Mouse (Mus musculus) 3T3-L1 (cell line): ENCODE measurements around the gene Med18.

ENCODE experiments used
- DNase-seq: peaks from one replicate; pipeline ENCODE4 v3.0.0-alpha.2; 2015; ENCODE audit warnings: low read depth, low spot score

Gene Med18

GRCm38 (mm10) chr4:132463430-132464254, at the start of gene Med18:
Med18 (minus strand) TSS chr4:132463921.
- peak; percentile 91 for DNase-seq

DNA sequence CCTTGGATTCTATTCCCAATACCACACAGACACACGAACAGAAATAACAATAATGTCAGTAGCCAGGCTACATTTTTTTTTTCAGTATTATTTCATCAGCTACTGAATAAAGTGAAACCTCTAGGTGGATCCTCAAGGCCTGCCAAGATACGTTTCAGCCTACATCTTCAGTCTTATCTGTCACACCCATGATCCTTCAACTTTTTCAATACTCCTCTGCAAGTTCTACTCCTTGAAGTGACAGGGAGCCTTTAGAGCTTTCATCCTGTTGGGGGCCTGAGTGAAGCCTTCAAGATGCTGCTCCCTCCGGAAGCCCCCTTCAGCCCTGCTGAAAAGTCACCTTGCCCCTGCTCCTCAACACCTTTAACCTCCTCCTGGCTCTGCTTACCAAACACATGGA, 48.4 kb upstream of the Med18 start:
- DNase-seq = no peak

DNA sequence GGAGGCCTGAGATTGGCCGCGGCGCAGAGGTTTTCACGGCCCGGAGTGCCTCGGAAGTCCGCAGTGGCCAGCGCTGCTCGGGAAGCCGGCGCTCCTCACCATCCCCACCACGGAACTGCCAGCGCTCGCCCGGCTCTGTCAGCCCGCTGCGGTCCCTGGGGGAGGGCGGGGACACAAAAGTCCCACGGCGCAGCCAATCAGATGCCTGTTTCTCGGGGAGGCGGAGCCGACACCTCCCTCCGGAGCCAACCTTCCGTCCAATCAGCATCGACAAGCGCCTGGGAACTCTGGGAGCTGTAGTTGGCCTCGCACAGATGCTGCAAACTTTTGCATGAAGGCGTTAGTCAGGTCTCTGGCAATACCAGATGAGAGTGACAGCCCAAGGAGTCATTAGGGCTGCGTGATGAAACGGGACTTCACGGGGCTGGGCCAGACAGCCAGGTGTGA, 46.7 kb upstream of the Med18 start, which contains the start of gene Sesn2:
Sesn2 (minus strand) TSS at position 150 of the 447 bp plus-strand sequence.
- peak; percentile 98 for DNase-seq

- peak; percentile 89 for DNase-seq
Observed at GRCm38 (mm10) chr4:132509621-132510296, 46.0 kb upstream of the Med18 start.

DNA sequence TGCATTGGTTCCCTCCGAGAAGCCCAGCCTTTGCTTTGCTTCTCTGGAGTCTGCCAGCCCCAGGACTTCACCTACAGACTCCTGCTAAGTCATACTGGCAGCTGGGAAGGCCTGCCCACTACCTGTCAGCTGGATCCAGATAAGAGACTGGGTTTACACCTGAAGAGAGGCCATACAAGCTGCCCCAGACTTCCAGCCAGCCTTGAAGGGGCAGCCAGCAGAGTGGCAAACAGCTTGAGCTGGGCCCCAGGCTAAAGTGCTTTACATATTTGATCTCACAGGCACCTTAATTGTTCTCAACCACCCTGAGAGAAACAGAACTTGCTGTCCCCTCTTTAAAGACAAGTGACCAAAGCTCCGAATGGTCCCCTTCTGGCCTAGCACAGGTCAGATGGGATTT, 43.5 kb upstream of the Med18 start:
- DNase-seq = no peak

DNA sequence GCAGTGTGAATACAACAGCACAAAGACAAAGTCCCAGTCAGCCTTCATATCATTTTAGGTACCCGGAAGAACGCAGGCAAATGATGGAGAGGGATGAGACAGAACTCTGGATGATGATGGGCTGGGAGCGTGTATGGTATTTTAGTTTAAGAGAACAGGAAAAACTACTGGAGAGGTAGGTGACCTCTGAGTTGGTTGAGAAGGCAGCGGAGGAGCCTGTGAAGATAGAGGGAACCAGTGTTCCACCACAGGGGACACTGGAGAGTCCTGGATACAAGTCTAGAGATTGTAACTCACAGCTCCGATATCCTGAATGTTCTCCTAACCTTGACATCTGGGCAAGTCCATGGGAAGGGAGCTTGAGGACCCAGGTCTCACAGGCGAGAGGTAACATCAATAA, 42.5 kb upstream of the Med18 start:
- no peak for DNase-seq

DNA sequence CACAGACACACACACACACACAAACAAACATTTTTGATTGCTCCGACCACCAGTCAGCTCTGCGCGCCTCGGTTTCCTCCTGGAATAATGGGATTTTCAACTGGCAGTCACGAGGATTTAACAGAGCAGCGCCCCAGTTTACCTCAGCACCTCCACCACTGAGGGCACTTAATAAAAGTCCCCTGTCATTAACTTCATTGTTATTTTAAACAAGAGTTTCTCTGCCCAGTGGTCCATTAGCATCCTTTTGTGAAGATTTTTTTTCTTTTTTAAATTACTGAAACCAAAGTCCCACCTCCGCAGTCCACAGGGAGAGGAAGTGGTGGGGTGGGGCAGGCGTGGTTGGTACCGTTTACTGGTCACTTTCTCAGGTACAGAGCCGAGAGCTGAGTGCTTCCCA, 42.1 kb upstream of the Med18 start:
- DNase-seq = no peak

DNA sequence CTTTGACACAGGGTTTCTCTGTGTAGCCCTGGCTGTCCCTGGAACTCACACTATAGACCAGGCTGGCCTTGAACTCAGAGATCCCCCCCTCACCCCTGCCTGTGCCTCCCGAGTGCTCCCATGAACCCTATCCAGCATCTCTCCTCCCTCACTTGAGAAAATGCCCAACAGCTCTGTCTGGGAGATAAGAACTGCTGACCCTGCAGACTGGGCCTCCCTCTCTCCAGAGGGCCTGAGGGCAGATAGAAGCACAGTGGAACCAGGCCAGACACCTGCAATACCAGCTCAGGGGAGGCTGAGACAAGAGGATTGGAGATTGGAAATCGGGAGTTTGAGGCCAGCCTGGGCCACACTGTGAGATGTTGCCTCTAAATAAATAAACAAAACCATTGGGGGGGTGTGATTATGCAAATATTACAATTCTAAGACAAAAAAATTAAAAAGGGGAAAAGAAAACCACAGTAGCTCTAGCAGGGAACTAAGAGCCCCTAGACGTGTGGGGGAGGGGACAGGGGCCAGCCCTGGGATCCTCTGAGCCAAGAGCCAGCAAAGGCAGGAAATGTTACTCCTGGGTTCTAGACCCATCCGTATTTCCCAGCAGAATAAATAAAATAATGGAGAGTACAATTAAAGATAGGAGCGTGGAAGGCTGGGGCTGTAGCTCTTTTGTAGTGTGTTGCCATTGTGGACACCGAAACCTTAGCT, 41.5 kb upstream of the Med18 start:
- DNase-seq = no peak

- no peak for DNase-seq
Observed at GRCm38 (mm10) chr4:132503344-132503743, 39.6 kb upstream of the Med18 start.

- no peak for DNase-seq
Observed at GRCm38 (mm10) chr4:132501639-132502038, 37.9 kb upstream of the Med18 start.

DNA sequence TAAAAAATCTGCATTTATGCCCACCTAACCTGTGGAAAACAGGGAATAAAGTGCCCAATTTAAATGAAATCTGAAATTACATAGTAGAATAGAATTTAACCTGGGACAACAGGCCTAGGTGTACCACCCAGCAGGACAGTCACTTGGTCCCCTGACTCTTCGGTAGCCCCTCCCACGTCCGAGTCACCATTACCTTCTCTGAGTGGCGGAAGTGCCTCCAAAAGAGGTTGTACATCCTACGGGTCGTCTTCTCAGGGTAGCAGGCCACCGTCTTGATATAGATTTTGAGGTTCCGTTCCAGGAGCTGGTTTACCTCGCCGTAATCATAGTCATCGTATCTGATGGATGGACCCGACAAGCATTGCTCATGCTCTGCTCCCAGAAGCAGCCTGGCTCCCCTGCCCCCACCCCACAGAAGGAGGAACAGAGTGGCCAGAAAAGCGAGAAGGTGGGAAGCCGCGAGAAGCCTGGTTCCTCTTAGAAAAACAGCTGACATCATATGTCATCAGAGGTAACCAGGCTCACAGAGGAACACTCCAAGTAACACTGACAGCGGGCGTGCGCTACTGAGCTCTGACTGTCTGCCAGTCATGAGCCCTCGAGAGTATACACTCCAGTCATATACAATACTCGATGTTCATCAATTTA, 30.7 kb upstream of the Med18 start:
- no peak for DNase-seq

GRCm38 (mm10) chr4:132492178-132493060, 28.7 kb upstream of the Med18 start:
- no peak for DNase-seq

DNA sequence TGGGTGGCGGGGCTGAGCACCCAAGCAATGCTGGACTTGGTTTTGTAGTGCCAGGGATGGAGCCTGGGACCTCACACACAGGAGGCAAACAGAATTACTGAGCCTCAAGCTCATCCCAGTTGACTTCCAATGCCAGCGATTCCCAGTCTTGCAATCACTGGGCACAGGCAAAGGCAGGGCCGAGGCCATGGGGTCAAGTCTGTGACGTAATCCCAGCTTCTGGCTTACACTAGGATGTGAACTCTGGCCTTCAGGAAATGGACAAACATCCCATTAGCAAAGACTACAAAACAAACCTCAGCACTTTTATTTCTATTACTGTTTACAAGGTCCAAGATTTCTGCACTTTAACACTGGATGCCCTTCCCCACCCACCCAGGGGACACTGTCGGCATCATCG, 28.0 kb upstream of the Med18 start:
- DNase-seq = no peak

GRCm38 (mm10) chr4:132491057-132491456, 27.3 kb upstream of the Med18 start:
- DNase-seq = no peak

- DNase-seq = no peak
Observed at GRCm38 (mm10) chr4:132490273-132491010, 26.7 kb upstream of the Med18 start.

DNA sequence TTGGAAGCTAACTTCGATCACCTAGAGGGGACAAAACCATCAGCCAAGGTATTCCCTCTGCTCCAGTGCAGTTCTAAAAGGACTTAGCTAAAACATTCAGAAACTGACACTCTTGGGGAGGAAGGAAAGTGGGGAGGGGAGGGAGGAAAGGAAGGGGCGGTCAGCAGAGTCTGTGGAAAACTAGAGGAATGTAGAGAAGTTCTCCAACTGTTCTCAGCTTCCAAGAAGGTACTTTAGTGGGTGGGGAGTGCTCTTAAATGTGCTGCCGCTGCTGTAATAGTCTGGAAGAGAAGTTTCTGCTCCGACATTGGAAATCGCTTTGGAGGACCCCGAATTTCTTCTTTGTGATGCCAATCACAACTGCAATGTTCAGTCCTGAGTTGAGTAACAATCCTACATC, 25.3 kb upstream of the Med18 start:
- DNase-seq = no peak

DNA sequence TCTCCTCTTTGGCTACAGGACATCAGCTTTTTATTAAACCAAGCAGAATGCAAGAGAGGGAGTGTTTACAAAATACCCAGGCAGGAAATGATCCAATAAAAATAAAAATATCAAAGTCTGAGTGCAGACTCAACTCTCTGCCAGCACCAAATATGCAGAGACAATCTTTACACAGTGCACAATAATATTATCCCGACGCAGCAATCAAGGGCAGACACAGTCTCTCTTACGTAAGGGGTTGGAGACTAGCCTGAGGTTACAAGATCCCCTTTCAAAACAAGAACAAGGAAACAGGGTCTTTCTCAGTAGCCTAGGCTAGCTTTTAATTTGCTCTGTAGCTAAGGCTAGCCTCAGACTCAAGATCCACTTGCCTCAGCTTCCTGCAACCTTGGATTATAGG, 24.8 kb upstream of the Med18 start:
- DNase-seq = no peak

GRCm38 (mm10) chr4:132484820-132485219, 21.1 kb upstream of the Med18 start:
- DNase-seq = no peak

GRCm38 (mm10) chr4:132484231-132484630, 20.5 kb upstream of the Med18 start:
- DNase-seq = no peak

DNA sequence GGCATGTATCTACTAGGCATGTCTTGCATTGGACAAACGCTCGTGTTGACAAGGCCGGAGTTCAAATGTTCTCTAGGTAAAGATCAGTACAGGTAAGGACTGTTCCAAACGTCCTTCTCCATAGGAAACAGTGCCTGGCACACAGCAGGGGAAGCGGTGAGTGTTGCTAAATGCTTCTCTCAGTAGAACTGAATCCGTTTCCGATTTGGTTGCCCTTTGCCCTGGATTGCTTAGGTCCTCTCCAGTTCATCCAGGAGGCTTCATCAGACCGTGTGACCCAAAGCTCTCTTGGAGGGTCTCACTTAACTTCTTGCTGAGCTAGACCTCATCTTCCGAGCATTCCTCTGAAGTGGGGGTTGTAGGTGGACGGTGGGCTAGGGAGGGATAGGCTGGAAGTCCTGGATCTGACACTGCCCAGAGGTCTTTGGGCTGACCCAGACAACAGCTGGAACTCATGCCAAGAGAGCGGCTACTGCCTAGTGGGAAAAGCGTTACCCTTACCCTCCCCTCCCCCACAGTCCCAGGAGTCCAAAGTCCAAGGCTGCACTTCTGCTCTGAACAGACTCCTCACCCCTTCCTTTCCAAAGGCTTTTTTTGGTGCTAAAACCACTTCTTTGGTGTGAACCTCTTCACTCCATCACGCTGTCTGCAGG, 19.4 kb upstream of the Med18 start:
- DNase-seq = no peak
